Mouse (Mus musculus) spleen, postnatal 14 days (tissue): ENCODE measurements around the gene Hpcal1.

Experiments
- DNase-seq, 2 experiments: peaks; one replicate each; pipeline ENCODE4 v3.0.0; 2021 to 2022; ENCODE audit warnings: low spot score in 2 of 2

Gene Hpcal1

DNA sequence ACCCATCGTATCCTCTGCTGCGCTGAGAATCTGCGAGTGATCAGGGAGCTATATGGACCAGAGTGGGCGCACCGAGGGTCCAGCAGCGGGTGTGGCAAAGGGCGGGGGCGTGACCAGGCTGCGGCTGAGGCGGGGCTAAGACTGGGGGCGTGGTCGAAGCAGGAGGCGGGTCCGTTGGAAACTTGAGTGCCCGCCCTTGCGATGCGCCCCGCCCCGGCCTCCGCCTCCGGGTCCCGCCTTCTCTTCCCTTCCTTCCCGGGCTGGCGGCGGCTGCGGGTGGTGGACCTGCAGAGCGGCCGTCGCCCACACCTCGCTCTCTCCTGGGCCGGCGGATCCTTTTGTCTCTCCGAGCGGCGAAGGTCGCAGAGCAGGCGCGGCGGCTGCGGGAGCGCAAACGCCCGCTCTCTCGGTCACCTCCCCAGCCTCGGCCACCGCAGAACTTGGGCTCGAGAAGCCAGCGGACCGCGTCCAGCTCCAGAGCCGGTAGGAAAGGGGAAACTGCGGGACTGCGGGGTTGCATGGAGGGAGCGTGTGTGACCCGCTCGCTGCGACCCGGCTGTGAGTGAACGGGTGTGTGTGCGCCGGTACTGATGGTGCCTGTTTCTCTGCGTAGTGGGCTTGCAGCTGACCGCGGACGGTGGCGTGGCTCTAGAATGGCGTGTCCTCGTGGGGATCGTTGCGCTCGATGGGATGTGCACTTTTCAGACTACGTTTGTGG is at the start of gene Hpcal1:
Hpcal1 (plus strand) TSS at position 293 of the 718 bp plus-strand sequence.
- DNase-seq: peak; percentile 85 to 86

- no peak for DNase-seq
Observed at GRCm38 (mm10) chr12:17641269-17641668, 49.4 kb upstream of the Hpcal1 start.

DNA sequence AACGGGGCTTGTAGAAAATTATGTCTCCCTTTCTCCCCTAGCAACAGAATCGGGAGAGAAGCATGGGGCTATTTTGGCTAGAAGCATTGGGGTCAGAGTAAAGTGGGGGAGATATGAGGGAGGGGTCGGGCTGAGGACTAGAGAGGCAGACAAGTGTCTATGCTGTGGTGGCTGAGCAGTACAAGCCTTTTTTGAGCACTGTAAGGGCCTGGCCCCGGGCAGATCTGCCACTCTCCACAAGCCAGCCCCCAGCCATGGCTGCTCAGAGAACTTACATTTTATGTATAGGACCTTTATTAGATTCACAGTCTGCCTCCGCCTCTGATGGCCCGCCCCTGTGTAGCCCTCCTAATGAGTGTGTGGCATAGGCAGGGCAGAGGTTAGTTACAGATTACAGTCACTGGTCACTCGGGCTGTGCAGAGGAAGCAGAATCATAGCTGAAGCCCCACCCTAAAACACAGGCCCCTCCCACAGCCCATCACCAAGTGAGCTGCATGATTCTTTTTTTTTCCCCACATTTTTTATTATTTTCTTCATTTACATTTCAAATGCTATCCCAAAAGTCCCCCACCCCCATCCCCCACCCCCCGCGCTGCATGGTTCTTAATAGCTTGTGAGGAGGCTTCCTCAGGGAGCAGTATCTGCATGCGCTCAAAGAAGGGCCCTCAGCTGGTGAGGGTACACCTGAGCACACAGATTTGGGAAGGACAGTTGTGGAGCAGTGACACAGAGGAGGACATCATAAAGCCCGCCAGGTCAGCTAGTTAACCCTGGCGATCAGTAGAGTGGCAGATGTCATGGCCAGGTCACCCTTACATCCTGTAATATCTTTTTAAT is 46.1 kb upstream of the Hpcal1 start:
- no peak for DNase-seq

- no peak for DNase-seq
Observed at GRCm38 (mm10) chr12:17646457-17646856, 44.2 kb upstream of the Hpcal1 start.

GRCm38 (mm10) chr12:17651223-17652095 is 39.2 kb upstream of the Hpcal1 start:
- no peak for DNase-seq

DNA sequence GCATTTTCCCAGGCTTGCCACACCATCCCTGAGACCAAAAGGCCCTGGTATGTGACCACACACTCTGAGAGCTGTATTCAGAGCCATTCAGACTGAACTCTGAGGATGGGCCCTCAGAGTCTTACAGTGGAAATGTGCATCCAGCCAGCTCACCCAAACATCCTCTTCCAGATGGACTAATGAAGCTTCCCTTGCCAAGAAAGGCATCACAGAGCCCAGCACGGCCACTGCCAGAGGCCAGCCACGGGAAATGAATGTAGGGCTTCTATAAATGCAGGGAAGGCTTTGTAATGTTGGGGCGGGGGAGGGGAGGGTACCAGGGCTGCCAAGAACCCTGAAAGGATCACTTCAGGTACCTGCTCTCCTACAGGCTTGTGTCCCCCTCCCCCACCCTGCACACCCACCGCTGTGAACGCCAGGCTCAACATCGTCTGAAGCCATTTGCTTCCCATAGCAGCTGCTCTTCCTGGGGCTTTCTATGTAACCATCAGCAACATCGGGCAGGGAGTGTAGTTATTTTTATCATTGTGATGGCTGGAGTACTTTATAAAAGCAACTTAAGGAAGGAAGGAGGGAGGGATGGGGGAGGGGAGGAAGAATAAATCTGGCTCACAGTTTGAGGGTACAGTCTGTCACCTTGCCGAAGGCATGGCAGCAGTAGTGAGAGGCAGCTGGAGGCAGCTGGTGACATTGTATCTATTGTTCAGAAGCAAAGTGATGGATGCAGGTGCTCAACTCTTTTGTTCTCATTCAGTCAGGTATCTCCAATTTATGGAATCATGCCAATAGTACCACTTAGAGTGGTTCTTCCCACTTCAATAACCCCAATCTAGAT is 38.2 kb upstream of the Hpcal1 start:
- no peak for DNase-seq

GRCm38 (mm10) chr12:17653051-17653783 is 37.4 kb upstream of the Hpcal1 start:
- no peak for DNase-seq

DNA sequence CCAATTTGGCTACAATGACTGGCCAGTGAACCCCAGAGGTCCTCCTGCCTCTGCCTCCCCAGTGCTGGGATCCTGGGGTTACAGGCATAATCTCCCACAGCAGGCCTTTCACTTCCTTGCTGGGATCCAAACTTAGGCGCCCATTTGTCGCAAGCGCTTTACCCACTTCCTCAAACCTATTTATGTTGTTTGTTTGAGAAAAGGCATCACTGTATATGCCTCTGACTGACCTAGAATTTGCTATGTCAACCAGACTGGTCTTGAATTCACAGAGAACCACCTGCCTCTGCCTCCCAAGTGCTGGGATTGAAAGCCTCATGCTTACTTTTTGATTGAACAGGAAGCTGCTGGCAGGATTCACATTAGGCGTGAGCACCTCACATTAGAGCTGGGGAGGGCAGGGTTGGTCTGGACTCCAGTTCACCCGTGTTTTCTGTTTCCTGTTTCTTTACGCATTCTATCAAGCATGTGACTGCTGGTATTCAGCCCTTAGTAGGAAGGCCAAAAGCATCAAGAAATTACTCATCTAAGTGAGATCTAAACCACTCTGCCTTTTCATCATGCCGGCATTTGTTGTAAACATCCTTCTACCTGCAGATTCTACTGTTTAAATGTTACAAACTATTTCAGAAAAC is 33.0 kb upstream of the Hpcal1 start:
- no peak for DNase-seq

DNA sequence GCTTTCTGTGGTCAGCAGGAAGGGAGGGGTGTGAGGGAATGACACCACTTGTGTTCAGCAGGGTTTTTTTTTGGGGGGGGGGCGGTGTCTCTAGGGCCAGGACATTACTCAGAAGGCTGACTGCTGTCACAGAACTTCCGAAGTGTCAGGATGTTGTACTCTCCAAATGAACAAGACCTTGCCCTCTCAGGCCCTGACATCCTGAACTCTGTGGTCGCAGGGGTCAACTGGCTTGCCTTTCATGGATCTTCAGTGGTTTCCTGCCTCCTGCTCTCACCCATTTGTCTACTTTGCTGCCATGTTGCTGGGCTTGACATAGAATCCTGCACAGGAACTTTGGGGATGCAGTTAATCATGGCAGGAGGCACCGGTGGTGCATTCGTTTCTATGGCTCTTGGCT is 32.1 kb upstream of the Hpcal1 start:
- DNase-seq: no peak

GRCm38 (mm10) chr12:17661483-17661920 is 29.2 kb upstream of the Hpcal1 start:
- no peak for DNase-seq

DNA sequence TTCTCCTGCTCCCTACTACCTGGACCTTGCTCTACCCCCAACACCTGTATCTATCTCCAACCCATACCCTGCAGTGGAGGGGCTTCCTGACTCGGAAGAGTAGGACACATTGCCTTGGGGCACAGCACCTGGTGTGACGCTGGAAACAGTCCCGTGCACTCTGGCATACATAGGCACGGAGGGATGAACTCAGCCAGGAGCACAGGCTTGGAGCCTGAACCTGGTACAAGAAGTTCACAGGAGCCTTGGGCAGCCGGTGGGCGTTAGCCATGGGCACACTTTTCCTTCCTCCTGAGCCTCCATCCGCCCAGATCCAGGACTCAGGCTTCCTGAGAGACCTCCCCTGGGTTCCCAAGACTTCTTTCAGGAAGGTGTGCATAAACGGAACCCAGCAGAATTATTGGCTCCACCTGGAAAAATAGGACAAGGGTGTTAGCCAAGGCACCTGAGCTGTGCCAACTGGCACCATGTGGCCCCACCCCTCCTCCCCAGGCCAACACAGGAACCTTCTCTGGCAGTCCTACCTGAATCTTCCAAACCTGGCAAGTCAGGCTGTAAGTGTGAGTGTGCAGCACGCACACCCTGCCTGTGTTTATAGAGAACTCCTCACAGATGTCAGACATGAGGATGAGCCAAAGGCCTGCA is 26.5 kb upstream of the Hpcal1 start:
- no peak for DNase-seq

GRCm38 (mm10) chr12:17665906-17666326 is 24.7 kb upstream of the Hpcal1 start:
- DNase-seq: no peak

DNA sequence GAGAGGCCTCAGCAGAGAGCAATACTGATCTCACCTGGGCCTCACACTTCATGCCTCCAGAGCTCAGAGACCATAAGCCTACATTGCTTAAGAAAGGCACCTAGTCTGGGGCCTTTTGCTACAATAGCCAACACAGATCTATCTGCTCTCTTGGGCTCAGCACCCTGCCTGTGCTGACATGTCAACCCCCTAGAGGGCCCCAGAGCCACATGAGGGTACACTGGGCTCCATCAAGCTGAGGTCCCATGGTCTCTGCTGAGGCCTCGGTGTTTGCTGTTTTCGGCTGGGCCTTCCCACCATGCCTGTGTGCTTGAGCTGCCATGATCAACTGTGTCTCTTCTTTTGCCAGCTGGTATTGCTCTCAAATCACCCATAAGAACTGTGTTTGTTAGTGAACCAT is 24.0 kb upstream of the Hpcal1 start:
- no peak for DNase-seq

GRCm38 (mm10) chr12:17673729-17674128 is 16.9 kb upstream of the Hpcal1 start:
- DNase-seq: no peak

- no peak for DNase-seq
Observed at GRCm38 (mm10) chr12:17674182-17674812, 16.4 kb upstream of the Hpcal1 start.

DNA sequence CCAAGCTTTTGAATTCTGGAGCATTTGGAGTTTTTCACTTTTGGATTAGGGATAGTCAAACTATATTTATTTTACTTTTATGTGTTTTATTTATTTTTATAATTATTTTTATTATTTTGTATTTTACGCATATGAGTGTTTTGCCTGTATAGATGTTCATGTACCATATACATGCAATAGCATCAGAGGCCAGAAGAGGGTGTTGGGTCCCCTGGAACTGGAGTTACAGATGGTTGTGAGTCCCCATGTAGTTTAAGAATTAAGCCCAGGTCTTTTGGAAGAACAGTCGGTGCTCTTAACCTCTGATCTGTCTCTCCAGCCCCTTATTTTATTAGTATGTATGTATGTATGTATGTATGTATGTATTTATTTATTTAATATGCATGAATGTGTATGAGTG is 12.9 kb upstream of the Hpcal1 start:
- no peak for DNase-seq

GRCm38 (mm10) chr12:17679571-17679970 is 11.1 kb upstream of the Hpcal1 start:
- no peak for DNase-seq

DNA sequence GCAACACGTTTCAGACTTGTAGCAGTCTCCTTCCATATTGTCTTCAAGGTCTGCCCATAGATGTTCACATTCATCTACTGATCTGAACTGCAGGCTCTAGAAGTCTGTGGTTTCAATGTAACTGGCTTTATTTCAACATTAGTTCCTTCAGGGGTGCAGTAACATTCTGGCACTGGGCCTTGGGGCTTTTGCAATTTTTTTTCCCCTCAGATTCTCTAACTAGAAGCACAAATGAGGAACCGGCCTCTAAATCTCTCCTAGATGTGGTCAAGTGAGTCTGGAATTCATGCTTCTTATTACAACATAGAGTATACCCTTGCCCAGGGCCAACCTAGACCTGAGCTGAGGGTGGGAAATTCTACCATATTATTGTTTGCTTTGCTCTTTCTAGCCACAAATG is 8.5 kb upstream of the Hpcal1 start:
- no peak for DNase-seq

- no peak for DNase-seq
Observed at GRCm38 (mm10) chr12:17684315-17684714, 6.3 kb upstream of the Hpcal1 start.
